Mouse (Mus musculus): ENCODE data around the gene Rab14. TPM values are rescaled to one million over a fixed set of nuclear protein-coding genes. Genes with fewer than 3 reads are reported as not detected.

The Rab14 gene
- polyA plus RNA-seq, 1 experiment from 2014 or later = 415 TPM

- ATAC-seq (ENCODE audit: low FRiP score, low TSS enrichment) (no peak), DNase-seq (no peak)
- Histone ChIP-seq H3K4me3 (replicated peaks; ENCODE audit: low read depth, low read length) (no peak overlapping the region), H3K9ac (replicated peaks; ENCODE audit: low read length) (no peak overlapping the region), H3K9me3 (ENCODE audit: control insufficient read depth, low read length) (no peaks in the 10 kb centered on the region), H3K27me3 (ENCODE audit: control insufficient read depth, insufficient read depth, low read length) (no peaks in the 10 kb centered on the region), H3K27ac (replicated peaks; ENCODE audit: low read depth, low read length) (no peak overlapping the region), H3K4me1 (ENCODE audit: control insufficient read depth, insufficient read depth, low read length) (no peaks in the 10 kb centered on the region), H3K4me2 (ENCODE audit: low read length) (no peak overlapping the region), H3K36me3 (ENCODE audit: control insufficient read depth, insufficient read depth, low read length) (peaks cover 95% of the 10 kb centered on the region)
- WGBS = 96% methylated on average over 6 of the region's 6 CpGs
These were observed 47.7 kb downstream of the Rab14 start for GRCm38 (mm10) chr2:35153179-35153578.

GRCm38 (mm10) chr2:35151303-35151882 is 49.5 kb downstream of the Rab14 start:
- Histone ChIP-seq H3K9me3 (ENCODE audit: control insufficient read depth, low read length) (no peaks in the 10 kb centered on the region), H3K4me2 (ENCODE audit: low read length) (no peak overlapping the region), H3K9ac (replicated peaks; ENCODE audit: low read length) (no peak overlapping the region), H3K4me1 (ENCODE audit: control insufficient read depth, insufficient read depth, low read length) (no peaks in the 10 kb centered on the region), H3K27me3 (ENCODE audit: control insufficient read depth, insufficient read depth, low read length) (no peaks in the 10 kb centered on the region), H3K27ac (replicated peaks; ENCODE audit: low read depth, low read length) (no peak overlapping the region), H3K4me3 (replicated peaks; ENCODE audit: low read depth, low read length) (no peak overlapping the region), H3K36me3 (ENCODE audit: control insufficient read depth, insufficient read depth, low read length) (peaks cover 98% of the 10 kb centered on the region)
- 97% methylated on average over 13 of the region's 13 CpGs for WGBS
- ATAC-seq (ENCODE audit: low FRiP score, low TSS enrichment) (no peak), DNase-seq (no peak)

GRCm38 (mm10) chr2:35148806-35149205 is 52.1 kb downstream of the Rab14 start:
- H3K9ac ChIP-seq (replicated peaks; ENCODE audit: low read length) = no peak overlapping the region
- H3K27ac ChIP-seq (replicated peaks; ENCODE audit: low read depth, low read length) = no peak overlapping the region
- no peak overlapping the region for H3K4me2 ChIP-seq (ENCODE audit: low read length)
- no peaks in the 10 kb centered on the region for H3K9me3 ChIP-seq (ENCODE audit: control insufficient read depth, low read length)
- ATAC-seq (ENCODE audit: low FRiP score, low TSS enrichment) = no peak
- H3K4me1 ChIP-seq (ENCODE audit: control insufficient read depth, insufficient read depth, low read length) = no peaks in the 10 kb centered on the region
- 95% methylated on average over 10 of the region's 10 CpGs for WGBS
- no peaks in the 10 kb centered on the region for H3K27me3 ChIP-seq (ENCODE audit: control insufficient read depth, insufficient read depth, low read length)
- DNase-seq = no peak
- H3K36me3 ChIP-seq (ENCODE audit: control insufficient read depth, insufficient read depth, low read length) = peaks cover 98% of the 10 kb centered on the region
- no peak overlapping the region for H3K4me3 ChIP-seq (replicated peaks; ENCODE audit: low read depth, low read length)

GRCm38 (mm10) chr2:35141673-35142072 is 59.2 kb downstream of the Rab14 start:
- Histone ChIP-seq H3K4me2 (ENCODE audit: low read length) (no peak overlapping the region), H3K9me3 (ENCODE audit: control insufficient read depth, low read length) (no peaks in the 10 kb centered on the region), H3K36me3 (ENCODE audit: control insufficient read depth, insufficient read depth, low read length) (peaks cover 81% of the 10 kb centered on the region), H3K27me3 (ENCODE audit: control insufficient read depth, insufficient read depth, low read length) (no peaks in the 10 kb centered on the region), H3K9ac (replicated peaks; ENCODE audit: low read length) (no peak overlapping the region), H3K27ac (replicated peaks; ENCODE audit: low read depth, low read length) (no peak overlapping the region), H3K4me3 (replicated peaks; ENCODE audit: low read depth, low read length) (no peak overlapping the region), H3K4me1 (ENCODE audit: control insufficient read depth, insufficient read depth, low read length) (no peaks in the 10 kb centered on the region)
- DNase-seq = no peak
- WGBS = 96% methylated on average over 3 of the region's 3 CpGs
- ATAC-seq (ENCODE audit: low FRiP score, low TSS enrichment) = no peak

GRCm38 (mm10) chr2:35138576-35138975 is 62.3 kb downstream of the Rab14 start:
- Histone ChIP-seq H3K4me3 (replicated peaks; ENCODE audit: low read depth, low read length) (no peak overlapping the region), H3K27ac (replicated peaks; ENCODE audit: low read depth, low read length) (no peak overlapping the region), H3K9ac (replicated peaks; ENCODE audit: low read length) (no peak overlapping the region), H3K9me3 (ENCODE audit: control insufficient read depth, low read length) (no peaks in the 10 kb centered on the region), H3K4me1 (ENCODE audit: control insufficient read depth, insufficient read depth, low read length) (no peaks in the 10 kb centered on the region), H3K27me3 (ENCODE audit: control insufficient read depth, insufficient read depth, low read length) (no peaks in the 10 kb centered on the region), H3K36me3 (ENCODE audit: control insufficient read depth, insufficient read depth, low read length) (peaks cover 54% of the 10 kb centered on the region), H3K4me2 (ENCODE audit: low read length) (no peak overlapping the region)
- DNase-seq = no peak
- 100% methylated on average over 1 of the region's 1 CpGs for WGBS
- ATAC-seq (ENCODE audit: low FRiP score, low TSS enrichment) = no peak

- no peaks in the 10 kb centered on the region for H3K27me3 ChIP-seq (ENCODE audit: control insufficient read depth, insufficient read depth, low read length)
- H3K9ac ChIP-seq (replicated peaks; ENCODE audit: low read length) = no peak overlapping the region
- H3K4me1 ChIP-seq (ENCODE audit: control insufficient read depth, insufficient read depth, low read length) = peaks cover 10% of the 10 kb centered on the region
- DNase-seq (no peak), ATAC-seq (ENCODE audit: low FRiP score, low TSS enrichment) (no peak)
- no peak overlapping the region for H3K4me3 ChIP-seq (replicated peaks; ENCODE audit: low read depth, low read length)
- H3K36me3 ChIP-seq (ENCODE audit: control insufficient read depth, insufficient read depth, low read length) = peaks cover 29% of the 10 kb centered on the region
- H3K9me3 ChIP-seq (ENCODE audit: control insufficient read depth, low read length) = no peaks in the 10 kb centered on the region
- no peak overlapping the region for H3K4me2 ChIP-seq (ENCODE audit: low read length)
- no peak overlapping the region for H3K27ac ChIP-seq (replicated peaks; ENCODE audit: low read depth, low read length)
- WGBS = 89% methylated on average over 5 of the region's 5 CpGs
These were observed 67.0 kb downstream of the Rab14 start for GRCm38 (mm10) chr2:35133891-35134290.

GRCm38 (mm10) chr2:35132662-35133055 is 68.3 kb downstream of the Rab14 start:
- H3K27ac ChIP-seq (replicated peaks; ENCODE audit: low read depth, low read length) = no peak overlapping the region
- peak overlapping the region; percentile 60 for H3K4me2 ChIP-seq (ENCODE audit: low read length)
- no peak overlapping the region for H3K9ac ChIP-seq (replicated peaks; ENCODE audit: low read length)
- peaks cover 10% of the 10 kb centered on the region for H3K4me1 ChIP-seq (ENCODE audit: control insufficient read depth, insufficient read depth, low read length)
- no peak for ATAC-seq (ENCODE audit: low FRiP score, low TSS enrichment)
- DNase-seq = peak; percentile 7
- H3K4me3 ChIP-seq (replicated peaks; ENCODE audit: low read depth, low read length) = peak overlapping the region; percentile 37
- H3K27me3 ChIP-seq (ENCODE audit: control insufficient read depth, insufficient read depth, low read length) = no peaks in the 10 kb centered on the region
- peaks cover 32% of the 10 kb centered on the region for H3K36me3 ChIP-seq (ENCODE audit: control insufficient read depth, insufficient read depth, low read length)
- 10% methylated on average over 5 of the region's 5 CpGs for WGBS
- no peaks in the 10 kb centered on the region for H3K9me3 ChIP-seq (ENCODE audit: control insufficient read depth, low read length)

GRCm38 (mm10) chr2:35131991-35132661 is 68.8 kb downstream of the Rab14 start:
- ATAC-seq (ENCODE audit: low FRiP score, low TSS enrichment) (peak; percentile 90), DNase-seq (peak; percentile 93)
- H3K9me3 ChIP-seq (ENCODE audit: control insufficient read depth, low read length) = no peaks in the 10 kb centered on the region
- peaks cover 10% of the 10 kb centered on the region for H3K4me1 ChIP-seq (ENCODE audit: control insufficient read depth, insufficient read depth, low read length)
- peak overlapping the region; percentile 37 for H3K4me3 ChIP-seq (replicated peaks; ENCODE audit: low read depth, low read length)
- no peak overlapping the region; the same call in 1 of the 2 replicates for H3K9ac ChIP-seq (replicated peaks; ENCODE audit: low read length)
- peak overlapping the region; percentile 60 for H3K4me2 ChIP-seq (ENCODE audit: low read length)
- peaks cover 33% of the 10 kb centered on the region for H3K36me3 ChIP-seq (ENCODE audit: control insufficient read depth, insufficient read depth, low read length)
- H3K27me3 ChIP-seq (ENCODE audit: control insufficient read depth, insufficient read depth, low read length) = no peaks in the 10 kb centered on the region
- 1% methylated on average over 21 of the region's 21 CpGs for WGBS
- H3K27ac ChIP-seq (replicated peaks; ENCODE audit: low read depth, low read length) = no peak overlapping the region

- no peaks in the 10 kb centered on the region for H3K27me3 ChIP-seq (ENCODE audit: control insufficient read depth, insufficient read depth, low read length)
- H3K4me1 ChIP-seq (ENCODE audit: control insufficient read depth, insufficient read depth, low read length) = peaks cover 10% of the 10 kb centered on the region
- H3K36me3 ChIP-seq (ENCODE audit: control insufficient read depth, insufficient read depth, low read length) = peaks cover 29% of the 10 kb centered on the region
- ATAC-seq (ENCODE audit: low FRiP score, low TSS enrichment) = no peak
- no peak for DNase-seq
- H3K4me3 ChIP-seq (replicated peaks; ENCODE audit: low read depth, low read length) = peak overlapping the region; percentile 37
- H3K9me3 ChIP-seq (ENCODE audit: control insufficient read depth, low read length) = no peaks in the 10 kb centered on the region
- no peak overlapping the region for H3K27ac ChIP-seq (replicated peaks; ENCODE audit: low read depth, low read length)
- H3K9ac ChIP-seq (replicated peaks; ENCODE audit: low read length) = no peak overlapping the region
- H3K4me2 ChIP-seq (ENCODE audit: low read length) = peak overlapping the region; percentile 60
These were observed 69.4 kb downstream of the Rab14 start for GRCm38 (mm10) chr2:35131491-35131890.
